ENCODE assay signal across 1 mouse cellular context in the genomic region with DNA sequence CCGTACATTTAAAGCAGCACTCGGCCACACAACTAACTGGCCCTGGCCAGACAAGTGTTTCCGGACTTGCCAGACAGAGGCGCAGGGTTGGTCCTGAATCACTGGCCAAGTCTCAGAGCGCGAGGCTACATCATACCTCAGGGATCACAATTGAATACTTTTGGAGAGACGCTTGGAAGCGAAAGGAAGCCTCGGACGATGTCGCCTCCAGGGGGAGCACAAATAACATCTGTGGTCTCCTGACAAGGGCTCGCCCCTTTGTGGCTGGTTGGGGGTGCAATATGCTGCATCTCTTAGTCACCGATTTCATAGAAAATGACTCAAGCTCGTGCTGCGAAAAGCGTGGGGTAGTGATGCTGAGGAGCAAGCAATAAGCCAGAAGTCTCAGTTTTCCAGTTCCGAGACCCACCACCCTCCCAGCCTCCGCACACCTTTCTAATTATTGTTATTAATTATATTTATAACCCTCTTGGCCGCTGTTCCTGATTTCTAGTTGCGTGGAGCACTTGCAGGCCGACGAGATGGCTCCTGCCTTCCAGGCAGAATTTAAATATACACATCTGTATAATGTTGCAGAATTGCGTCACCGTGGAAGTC.
TF ChIP-seq lines count a peak whose summit lies in the region.

No protein-coding gene starts in this region.

TF ChIP-seq in CH12.LX, 34 proteins besides CTCF, POLR2A, EP300 and RAD21 (continued from another document):
- TF ChIP-seq KAT2A (IDR thresholded peaks at IDR 0.05; ENCODE audit: insufficient replicate concordance, low read length) (no peak), SIN3A (IDR thresholded peaks at IDR 0.05; ENCODE audit: low read length) (peak; percentile 74), CHD1 (IDR thresholded peaks at IDR 0.05; ENCODE audit: low read depth, low read length) (peak; percentile 72; the same call in 1 of the 2 replicates), ZC3H11A (IDR thresholded peaks at IDR 0.05; ENCODE audit: low read depth, low read length) (no peak), NELFE (IDR thresholded peaks at IDR 0.05; ENCODE audit: low read depth, low read length) (0 out of 2 replicates have a peak, but pooled peaks have one; percentile 37)
